ENCODE assay signal across 37 mouse cellular contexts in the genomic region with DNA sequence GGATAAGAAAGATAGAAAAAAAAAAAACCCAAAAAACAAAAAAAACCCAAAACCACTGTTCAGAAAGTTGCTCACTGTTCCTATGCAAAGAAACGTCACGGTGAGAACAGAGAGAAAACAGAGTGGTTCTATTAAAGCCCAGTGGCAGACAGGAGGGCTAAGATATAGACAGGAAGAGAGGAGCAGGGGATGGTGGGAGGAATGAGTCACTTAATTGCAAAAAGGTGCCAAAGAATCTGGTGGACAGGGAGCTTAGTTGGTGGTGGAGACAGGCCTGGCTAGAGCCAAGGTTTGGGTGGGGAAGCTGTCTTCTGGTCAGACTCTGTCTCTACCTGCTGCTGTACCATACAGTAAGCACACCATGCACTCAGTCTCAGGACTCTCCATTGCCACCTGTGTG. TPM values are rescaled to one million over a fixed set of nuclear protein-coding genes. Genes with fewer than 3 reads are reported as not detected.
"Had no signal": no experiment of that assay in that cellular context is flagged by ENCODE, and none has a peak within 500 bp of the region (broad histone marks: within the 10 kb centered on the region; RNA-seq: fewer than 3 reads in every experiment).

No protein-coding gene starts in this region.

- ATAC-seq: hindbrain, embryonic 16.5 days; inflammation-experienced regulatory T-cells, adult 6 months; intestine, embryonic 15.5 days; intestine, postnatal 0 days; liver, embryonic 12.5 days had no signal

- H3K9me3 ChIP-seq: heart, embryonic 10.5 days; heart, embryonic 12.5 days; hindbrain, embryonic 10.5 days; hindbrain, embryonic 12.5 days; intestine, embryonic 15.5 days; limb, embryonic 10.5 days; limb, embryonic 12.5 days; liver, embryonic 12.5 days had no signal

- H3K4me1 ChIP-seq: heart, embryonic 12.5 days; intestine, embryonic 15.5 days; liver, embryonic 12.5 days had no signal

- H3K27me3 ChIP-seq: heart, embryonic 12.5 days; hindbrain, embryonic 12.5 days; intestine, embryonic 15.5 days; limb, embryonic 12.5 days; liver, embryonic 12.5 days had no signal

- H3K9ac ChIP-seq: heart, embryonic 12.5 days; hindbrain, embryonic 12.5 days; hindbrain, embryonic 14.5 days; intestine, embryonic 15.5 days; limb, embryonic 12.5 days; liver, embryonic 12.5 days; liver, embryonic 14.5 days had no signal

- H3K27ac ChIP-seq: gastrocnemius, adult 2 months; heart, embryonic 10.5 days; hindbrain, embryonic 10.5 days; hindbrain, embryonic 12.5 days; hindbrain, embryonic 14.5 days; intestine, embryonic 15.5 days; layer of hippocampus, adult 2 months; left cerebral cortex, adult 2 months; limb, embryonic 10.5 days; limb, embryonic 12.5 days; liver, embryonic 12.5 days; liver, embryonic 14.5 days had no signal

- H3K4me2 ChIP-seq: heart, embryonic 12.5 days; hindbrain, embryonic 12.5 days; hindbrain, embryonic 14.5 days; intestine, embryonic 15.5 days; limb, embryonic 12.5 days; liver, embryonic 12.5 days had no signal

- DNase-seq: gastrocnemius, adult 2 months; gastrocnemius, postnatal 10 days; gastrocnemius, postnatal 25 days; heart, adult 18-20 months; heart, postnatal 10 days; heart, postnatal 4 days; kidney, adult 18-20 months; kidney, adult 8-10 months; kidney, postnatal 10 days; kidney, postnatal 25 days; kidney, postnatal 4 days; layer of hippocampus, adult 9-11 months had no signal

- H3K36me3 ChIP-seq: heart, embryonic 10.5 days; heart, embryonic 12.5 days; hindbrain, embryonic 10.5 days; hindbrain, embryonic 12.5 days; intestine, embryonic 15.5 days; limb, embryonic 10.5 days; limb, embryonic 12.5 days; liver, embryonic 12.5 days had no signal

- H3K4me3 ChIP-seq: gastrocnemius, adult 2 months; heart, embryonic 10.5 days; heart, embryonic 12.5 days; hindbrain, embryonic 10.5 days; hindbrain, embryonic 12.5 days; intestine, embryonic 15.5 days; layer of hippocampus, adult 2 months; left cerebral cortex, adult 2 months; limb, embryonic 10.5 days; limb, embryonic 12.5 days; liver, embryonic 12.5 days had no signal

RNA-seq across cellular contexts. Expression of gene Tnfsf4, which starts 19.3 kb away (rescaled TPM):
- total RNA-seq: gastrocnemius, adult 2 months; gastrocnemius, postnatal 10 days; gastrocnemius, postnatal 25 days; gastrocnemius, postnatal 4 days; granulocyte monocyte progenitor cell, adult 5-6 weeks; heart, adult 18-20 months; heart, adult 8-10 months; heart, postnatal 10 days; heart, postnatal 25 days; layer of hippocampus, adult 2 months; layer of hippocampus, postnatal 25 days; left cerebral cortex, adult 2 months; left cerebral cortex, postnatal 14 days; left cerebral cortex, postnatal 36 days; liver, adult 2 months had no signal
- polyA plus RNA-seq: heart, embryonic 10.5 days; heart, embryonic 12.5 days; heart, embryonic 14.5 days; hindbrain, embryonic 10.5 days; hindbrain, embryonic 12.5 days; hindbrain, embryonic 16.5 days; intestine, embryonic 15.5 days; intestine, postnatal 0 days; kidney, embryonic 16.5 days; limb, embryonic 12.5 days; liver, adult 2 months; liver, embryonic 12.5 days; liver, embryonic 14.5 days had no signal
